Mouse (Mus musculus) thymus, adult 2 months (tissue): ENCODE data around the gene Ppfibp1. TPM values are rescaled to one million over a fixed set of nuclear protein-coding genes. Genes with fewer than 3 reads are reported as not detected.

Source experiments
- DNase-seq: peaks from one replicate; pipeline ENCODE4 v3.0.0; 2021
- H3K27ac ChIP-seq: fragments of 200-500 bp; 2 replicates; pipeline ENCODE4 v1.5.1; 2012; ENCODE audit warnings: low read length, control low read depth; ENCODE audit not compliant: control insufficient read depth, insufficient read depth
- H3K27me3 ChIP-seq: fragments of 200-500 bp; 2 replicates; pipeline ENCODE4 v1.6.1; 2012; ENCODE audit warnings: mild to moderate bottlenecking, low read length, moderate library complexity, mixed read lengths; ENCODE audit not compliant: control insufficient read depth, insufficient read depth
- H3K36me3 ChIP-seq: fragments of 200-500 bp; 2 replicates; pipeline ENCODE4 v1.6.1; 2012; ENCODE audit warnings: mild to moderate bottlenecking, low read length, moderate library complexity; ENCODE audit not compliant: control insufficient read depth, insufficient read depth
- H3K4me1 ChIP-seq: fragments of 200-500 bp; replicated peaks from 2 replicates; pipeline ENCODE4 v1.6.1; 2012; ENCODE audit warnings: low read length; ENCODE audit not compliant: control insufficient read depth, insufficient read depth
- H3K4me3 ChIP-seq: fragments of 200-500 bp; 2 replicates; pipeline ENCODE4 v1.5.1; 2012; ENCODE audit warnings: mild to moderate bottlenecking, low read length, control low read depth, moderate library complexity; ENCODE audit not compliant: control insufficient read depth, insufficient read depth
- CTCF ChIP-seq: fragments of 200-500 bp; IDR thresholded peaks from 2 replicates; pipeline ENCODE4 v1.5.1; 2012; ENCODE audit warnings: mild to moderate bottlenecking, control low read depth, low read length, moderate library complexity, borderline replicate concordance; ENCODE audit not compliant: control insufficient read depth, poor library complexity, insufficient read depth; ENCODE audit errors: extremely low read depth
- POLR2A ChIP-seq: fragments of 200-500 bp; IDR thresholded peaks from 2 replicates; pipeline ENCODE4 v1.6.1; 2012; ENCODE audit warnings: mild to moderate bottlenecking, low read length, control low read depth, moderate library complexity; ENCODE audit not compliant: control insufficient read depth, poor library complexity, insufficient read depth; ENCODE audit errors: extremely low read depth
- WGBS: fragments of 180-500 bp; shearing (Covaris S2); methylation state at CpG from one replicate; pipeline ENCODE4 v1.1.7; 2018; 5-methylcytosine and 5-hydroxymethylcytosine counted together
- polyA plus RNA-seq: library from polyadenylated mRNA; depleted of rRNA; stranded (reverse); fragments of >200 nt; gene quantifications from 2 replicates; pipeline ENCODE4 v1.2.3, GENCODE M21; 2012

Gene Ppfibp1
- polyA plus RNA-seq, 1 experiment: 5.0 TPM

GRCm38 (mm10) chr6:146995878-146996277 lies 107.6 kb downstream of the Ppfibp1 start:
- H3K4me3 ChIP-seq: no peak overlapping the region
- no peak overlapping the region for H3K27ac ChIP-seq
- H3K27me3 ChIP-seq: no peaks in the 10 kb centered on the region
- TF ChIP-seq CTCF (no peak), POLR2A (no peak)
- H3K4me1 ChIP-seq: no peaks in the 10 kb centered on the region
- H3K36me3 ChIP-seq: no peaks in the 10 kb centered on the region
- no peak for DNase-seq
- 97% methylated on average over 6 of the region's 6 CpGs for WGBS

DNA sequence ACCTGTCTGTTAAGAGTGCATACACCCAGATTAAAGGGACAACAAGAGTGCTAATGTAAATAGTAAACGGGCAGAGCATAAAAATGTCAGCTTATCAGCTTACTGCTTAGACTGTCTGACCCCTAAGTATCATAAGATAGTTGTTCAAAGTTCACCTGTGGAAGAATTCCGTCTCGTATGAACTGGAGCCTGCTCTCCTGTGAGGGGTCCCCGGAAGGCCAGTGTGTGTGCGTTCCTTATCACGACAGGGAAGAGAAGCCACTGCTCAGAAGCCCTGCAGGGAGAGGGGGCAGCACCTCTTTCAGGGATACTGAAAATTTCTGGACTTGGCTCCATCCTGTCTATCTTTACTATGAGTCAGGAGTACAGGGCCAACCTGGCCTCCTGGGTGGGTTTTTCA lies 108.7 kb downstream of the Ppfibp1 start:
- Histone ChIP-seq H3K27me3 (no peaks in the 10 kb centered on the region), H3K36me3 (no peaks in the 10 kb centered on the region), H3K27ac (no peak overlapping the region), H3K4me3 (no peak overlapping the region), H3K4me1 (no peaks in the 10 kb centered on the region)
- no peak for TF ChIP-seq POLR2A
- TF ChIP-seq CTCF: no peak
- no peak for DNase-seq
- 95% methylated on average over 6 of the region's 6 CpGs for WGBS

DNA sequence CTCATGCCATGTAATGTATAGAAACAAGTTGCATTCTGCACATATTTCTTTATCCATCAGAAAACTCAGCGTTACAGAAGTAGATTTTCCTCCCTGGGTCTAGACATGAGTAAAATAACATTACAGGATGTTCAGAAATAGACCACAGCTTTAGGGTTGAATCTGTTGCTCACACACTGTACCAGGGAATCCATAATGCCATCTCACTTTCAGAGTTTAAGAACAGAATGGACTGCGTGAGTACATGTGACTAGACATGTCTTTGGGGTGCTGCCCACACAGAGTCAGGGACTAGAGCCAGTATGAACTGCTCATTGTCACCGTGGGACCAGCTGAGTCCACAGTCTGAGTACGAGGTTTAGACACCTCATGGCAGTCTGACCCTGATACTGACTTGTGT lies 110.4 kb downstream of the Ppfibp1 start:
- no peaks in the 10 kb centered on the region for H3K36me3 ChIP-seq
- WGBS: 97% methylated on average over 4 of the region's 4 CpGs
- no peak overlapping the region for H3K4me3 ChIP-seq
- no peak overlapping the region for H3K27ac ChIP-seq
- no peak for DNase-seq
- no peaks in the 10 kb centered on the region for H3K4me1 ChIP-seq
- no peaks in the 10 kb centered on the region for H3K27me3 ChIP-seq
- TF ChIP-seq POLR2A (no peak), CTCF (no peak)

- Histone ChIP-seq H3K36me3 (no peaks in the 10 kb centered on the region), H3K4me1 (no peaks in the 10 kb centered on the region), H3K4me3 (no peak overlapping the region), H3K27ac (no peak overlapping the region), H3K27me3 (no peaks in the 10 kb centered on the region)
- TF ChIP-seq CTCF (no peak), POLR2A (no peak)
- WGBS: 90% methylated on average over 9 of the region's 9 CpGs
- DNase-seq: no peak
These were observed 111.0 kb downstream of the Ppfibp1 start for GRCm38 (mm10) chr6:146999302-146999701.

DNA sequence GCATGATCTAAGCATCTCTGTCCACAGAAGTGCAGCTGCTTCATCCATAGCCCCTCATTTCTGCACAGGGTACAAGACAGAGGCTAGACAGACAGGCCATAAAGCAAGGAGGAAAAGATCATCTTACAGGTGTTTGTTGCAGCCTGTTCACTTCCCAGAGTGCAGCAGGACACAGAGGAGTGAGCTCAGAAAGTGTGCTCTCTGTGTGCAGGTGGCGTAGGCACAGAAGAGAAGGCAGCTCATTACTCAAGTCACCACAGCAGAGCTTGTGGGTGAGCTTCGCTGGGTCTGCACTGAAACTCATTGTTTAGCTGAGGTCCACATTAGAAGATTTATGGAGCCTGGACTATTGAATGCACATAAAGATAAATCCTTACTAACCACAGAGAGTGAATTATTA lies 111.5 kb downstream of the Ppfibp1 start:
- no peaks in the 10 kb centered on the region for H3K4me1 ChIP-seq
- 92% methylated on average over 2 of the region's 2 CpGs for WGBS
- no peaks in the 10 kb centered on the region for H3K36me3 ChIP-seq
- TF ChIP-seq CTCF (no peak), POLR2A (no peak)
- H3K4me3 ChIP-seq: no peak overlapping the region
- no peaks in the 10 kb centered on the region for H3K27me3 ChIP-seq
- no peak overlapping the region for H3K27ac ChIP-seq
- no peak for DNase-seq

- Histone ChIP-seq H3K27ac (no peak overlapping the region), H3K27me3 (no peaks in the 10 kb centered on the region), H3K36me3 (no peaks in the 10 kb centered on the region), H3K4me1 (no peaks in the 10 kb centered on the region), H3K4me3 (no peak overlapping the region)
- TF ChIP-seq CTCF (no peak), POLR2A (no peak)
- peak; percentile 65 for DNase-seq
- 79% methylated on average over 3 of the region's 3 CpGs for WGBS
These were observed 119.9 kb downstream of the Ppfibp1 start for GRCm38 (mm10) chr6:147008148-147008547.

GRCm38 (mm10) chr6:147010358-147010757 lies 122.1 kb downstream of the Ppfibp1 start:
- 83% methylated on average over 6 of the region's 6 CpGs for WGBS
- Histone ChIP-seq H3K4me1 (no peaks in the 10 kb centered on the region), H3K27me3 (no peaks in the 10 kb centered on the region), H3K4me3 (no peak overlapping the region), H3K27ac (no peak overlapping the region), H3K36me3 (no peaks in the 10 kb centered on the region)
- DNase-seq: no peak
- TF ChIP-seq POLR2A (no peak), CTCF (no peak)
